Mouse (Mus musculus): ENCODE data around the gene Bysl.

DNA sequence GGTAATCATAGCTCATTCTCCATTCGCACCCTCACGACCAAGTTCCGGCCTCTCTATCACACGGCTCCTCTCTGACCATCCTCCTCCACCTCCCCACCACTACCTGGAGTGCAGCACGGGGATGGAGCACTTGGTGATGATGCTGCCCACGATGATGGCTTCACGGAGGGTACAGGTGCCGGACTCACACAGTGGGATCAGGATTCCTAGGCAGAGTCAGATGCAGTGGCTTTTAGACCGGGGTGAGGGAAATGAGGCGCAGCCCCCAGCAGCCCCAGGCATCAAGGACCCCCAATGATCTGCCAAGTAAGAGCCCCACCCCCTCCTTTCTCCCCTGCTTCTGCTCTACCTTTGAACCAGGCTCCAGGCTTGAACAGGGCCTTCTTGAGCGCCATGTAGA, 9.0 kb downstream of the Bysl start:
- TF ChIP-seq CTCF (IDR thresholded peaks at IDR 0.05) (no peak), EP300 (IDR thresholded peaks at IDR 0.05) (no peak)
